13 mouse cellular contexts compared by ENCODE assay signal in the genomic region with DNA sequence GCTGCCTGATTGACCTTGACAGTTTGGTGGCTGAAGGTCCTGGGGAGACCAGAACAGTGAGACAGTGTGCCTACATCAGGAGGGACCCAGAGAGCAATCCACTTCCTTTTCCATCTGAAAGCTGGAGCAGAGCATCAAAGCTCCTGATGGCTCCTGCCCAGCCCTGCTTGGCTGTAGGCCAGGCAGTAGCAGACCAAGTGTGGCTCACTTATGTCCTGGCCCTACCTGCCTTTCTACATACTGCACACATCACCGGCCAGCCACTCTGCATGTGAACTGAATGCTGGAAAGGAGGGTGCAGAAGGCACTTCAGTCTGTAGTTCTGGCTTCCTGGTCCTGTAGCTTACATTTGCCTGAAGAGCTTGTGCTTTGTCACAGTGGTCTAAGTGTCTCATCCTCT.
"Had no signal": no experiment of that assay in that cellular context is flagged by ENCODE, and none has a peak within 500 bp of the region (broad histone marks: within the 10 kb centered on the region; RNA-seq: fewer than 3 reads in every experiment).

No protein-coding gene starts in this region.

- H3K9me3 ChIP-seq: liver, embryonic 13.5 days had no signal

- H3K4me2 ChIP-seq: liver, embryonic 13.5 days; midbrain, embryonic 11.5 days had no signal

- H3K9ac ChIP-seq: liver, embryonic 13.5 days had no signal

- H3K27me3 ChIP-seq: liver, embryonic 13.5 days had no signal

- DNase-seq: kidney, adult 11 months; kidney, adult 9 months; layer of hippocampus, postnatal 36 days; liver, embryonic 13.5 days; lung, adult 2 months; lung, postnatal 10 days; midbrain, embryonic 14.5 days; thymus, adult 2 months; thymus, postnatal 14 days; thymus, postnatal 4 days had no signal

- H3K27ac ChIP-seq: left cerebral cortex, adult 2 months; liver, embryonic 13.5 days; macrophage had no signal

- H3K4me3 ChIP-seq: left cerebral cortex, adult 2 months; liver, embryonic 13.5 days had no signal

- H3K36me3 ChIP-seq: liver, embryonic 13.5 days had no signal
